Mouse (Mus musculus) ES-E14 (cell line): ENCODE measurements around the gene Prkar2b.

Experiments used
- CHD2 ChIP-seq: IDR thresholded peaks from 2 replicates; pipeline ENCODE4 v1.6.1; 2014; ENCODE audit warnings: mild to moderate bottlenecking, low read depth, low read length, inconsistent platforms
- HCFC1 ChIP-seq: IDR thresholded peaks from 2 replicates; pipeline ENCODE4 v1.6.1; 2012; ENCODE audit warnings: low read length, inconsistent platforms, borderline replicate concordance; ENCODE audit not compliant: insufficient read depth
- ZC3H11A ChIP-seq: IDR thresholded peaks from 2 replicates; pipeline ENCODE4 v1.6.1; 2012; ENCODE audit warnings: low read depth, mild to moderate bottlenecking, inconsistent platforms, low read length, borderline replicate concordance

DNA sequence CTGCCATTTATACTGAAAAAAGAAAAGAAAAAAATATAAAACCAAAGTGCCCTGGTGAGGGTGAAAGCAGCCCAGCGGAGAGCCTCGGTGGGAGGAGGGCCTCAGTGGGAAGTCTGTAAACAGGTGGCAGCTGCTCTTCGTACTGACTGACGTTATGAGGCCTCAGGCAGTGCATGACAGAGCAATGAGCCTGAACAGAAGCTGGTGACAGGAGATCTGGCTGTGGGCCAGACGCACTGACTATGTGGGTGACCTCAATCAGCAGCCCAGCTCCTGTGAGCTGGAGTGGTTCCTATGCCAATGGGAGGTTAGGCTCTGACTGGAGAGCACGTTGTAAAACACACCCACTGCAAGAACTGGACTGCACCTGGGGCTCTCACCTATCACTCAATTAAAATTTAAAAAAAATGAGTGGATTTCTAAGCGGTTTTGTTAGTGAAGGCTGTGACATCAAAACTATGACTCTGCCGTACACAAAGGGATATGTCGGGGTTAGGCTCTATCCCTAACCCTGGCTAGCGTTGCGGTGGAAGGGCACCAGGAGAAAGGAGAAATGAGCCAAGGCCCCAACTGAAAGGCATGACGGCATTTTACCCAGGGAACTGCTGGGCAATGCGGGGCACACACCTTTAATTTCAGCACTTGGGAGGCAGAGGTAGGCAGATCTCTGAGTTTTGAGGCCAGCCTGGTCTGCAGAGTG is 87.5 kb downstream of the Prkar2b start:
- no peak for TF ChIP-seq HCFC1
- no peak for TF ChIP-seq CHD2
- no peak for TF ChIP-seq ZC3H11A
